Mouse (Mus musculus) stomach, postnatal 0 days (tissue): ENCODE measurements around the gene Ubr3.

Source experiments
- CTCF ChIP-seq: IDR thresholded peaks from 2 replicates; pipeline ENCODE4 v1.5.1; 2016; ENCODE audit warnings: antibody characterized with exemption, low read depth, mild to moderate bottlenecking, moderate library complexity
- EP300 ChIP-seq: optimal IDR thresholded peaks from 2 replicates; pipeline ENCODE3; 2016; ENCODE audit warnings: antibody characterized with exemption

- TF ChIP-seq CTCF: no peak
- TF ChIP-seq EP300: no peak
Observed at GRCm38 (mm10) chr2:70044466-70044865, 147.4 kb downstream of the Ubr3 start.
